Mouse (Mus musculus) embryonic fibroblast, embryonic 13.5 days (primary cell): ENCODE measurements around the gene Acsbg1.

ENCODE experiments used
- CTCF ChIP-seq: IDR thresholded peaks from 2 replicates; pipeline ENCODE4 v1.5.1; 2011; ENCODE audit warnings: mild to moderate bottlenecking, control low read depth, low read length, moderate library complexity, borderline replicate concordance; ENCODE audit not compliant: insufficient read depth
- POLR2A ChIP-seq: IDR thresholded peaks from 2 replicates; pipeline ENCODE4 v1.6.1; 2011; ENCODE audit warnings: low read depth, mild to moderate bottlenecking, control low read depth, low read length, moderate library complexity

DNA sequence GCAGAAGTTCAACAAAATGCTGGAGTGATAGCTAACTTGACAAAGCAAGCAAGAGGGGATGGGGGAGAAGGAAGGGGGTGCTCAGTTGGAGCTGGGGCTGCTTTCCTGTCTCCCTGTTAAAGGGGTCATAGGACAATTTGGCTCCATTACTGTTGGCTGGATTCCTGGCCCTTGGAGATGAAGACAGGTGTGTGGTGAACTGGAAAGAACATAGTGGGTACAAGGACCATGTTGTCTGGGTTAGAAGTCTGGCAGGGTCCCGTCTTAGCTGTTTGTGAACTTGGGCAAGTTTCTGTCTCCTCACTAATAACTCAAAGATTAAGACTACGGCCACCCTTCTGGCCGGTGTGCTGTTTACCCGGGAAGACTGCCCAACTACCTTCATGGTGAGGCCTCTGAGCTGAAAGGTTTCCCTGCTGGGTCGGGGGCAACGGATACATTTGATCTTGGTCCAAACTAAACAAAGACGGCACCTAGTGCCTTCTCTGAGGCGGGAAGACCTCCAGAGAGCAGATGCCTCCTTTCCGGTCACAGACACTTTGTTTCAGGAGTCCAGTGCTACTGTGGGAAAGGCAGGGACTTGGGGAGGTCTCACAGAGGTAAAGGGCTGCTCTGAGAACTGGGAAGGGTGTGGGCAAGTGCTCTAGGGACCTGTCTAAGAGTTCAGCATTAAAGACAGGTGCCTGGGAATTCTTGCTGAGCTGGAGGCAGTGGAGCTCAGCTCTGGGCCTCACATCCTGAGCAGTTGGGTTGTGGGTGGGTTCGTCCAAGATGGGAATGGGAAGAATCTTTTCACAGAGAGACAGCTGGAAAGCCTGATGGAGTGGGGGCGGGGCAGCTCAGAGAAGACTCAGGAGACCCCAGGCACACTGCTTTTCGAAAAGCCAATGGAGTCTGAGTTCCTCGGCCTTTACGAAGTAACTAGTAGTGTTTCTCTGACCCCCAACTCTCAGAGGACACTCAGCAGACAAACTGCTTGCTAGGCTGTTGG is 25.9 kb upstream of the Acsbg1 start:
- TF ChIP-seq CTCF = no peak
- TF ChIP-seq POLR2A = no peak
